Mouse (Mus musculus) forebrain, embryonic 16.5 days (tissue): ENCODE measurements at regions not wholly inside any gene's neighbourhood (a gene's known extent, or its start where the extent isn't known, plus 50 kb on each side); places are given as distances from the start of the nearest gene placed in this dataset.
A peak's percentile ranks its signal among the peaks of the same experiment; 100 is the strongest.

Experiments used
- ATAC-seq: fragments of 200-750 bp; cut with Nextera tagmentation; 2 replicates; pipeline ENCODE4 v1.8.0; 2017; ENCODE audit warnings: mild to moderate bottlenecking, moderate library complexity
- H3K27ac ChIP-seq: fragments of 300-500 bp; sonication (generic); 2 replicates; pipeline ENCODE4 v1.5.1; 2014; ENCODE audit warnings: low read length, control low read depth
- H3K27me3 ChIP-seq: fragments of 300-500 bp; sonication (generic); replicated peaks from 2 replicates; pipeline ENCODE4 v1.6.1; 2014; ENCODE audit warnings: low read length; ENCODE audit not compliant: control insufficient read depth, insufficient read depth
- H3K36me3 ChIP-seq: fragments of 300-500 bp; sonication (generic); 2 replicates; pipeline ENCODE4 v1.6.1; 2014; ENCODE audit not compliant: control insufficient read depth, insufficient read depth
- H3K4me1 ChIP-seq: fragments of 300-500 bp; sonication (generic); replicated peaks from 2 replicates; pipeline ENCODE4 v1.6.1; 2014; ENCODE audit warnings: low read length; ENCODE audit not compliant: control insufficient read depth, insufficient read depth
- H3K4me2 ChIP-seq: fragments of 300-500 bp; sonication (generic); 2 replicates; pipeline ENCODE4 v1.6.1; 2014; ENCODE audit warnings: mild to moderate bottlenecking, low read length, control low read depth
- H3K4me3 ChIP-seq: fragments of 300-500 bp; sonication (generic); replicated peaks from 2 replicates; pipeline ENCODE4 v1.5.1; 2014; ENCODE audit warnings: mild to moderate bottlenecking, low read length, control low read depth
- H3K9ac ChIP-seq: fragments of 300-500 bp; sonication (generic); replicated peaks from 2 replicates; pipeline ENCODE4 v1.6.1; 2014; ENCODE audit warnings: low read depth, low read length, control low read depth
- H3K9me3 ChIP-seq: fragments of 300-500 bp; sonication (generic); 2 replicates; pipeline ENCODE4 v1.6.1; 2016; ENCODE audit warnings: low read length; ENCODE audit not compliant: control insufficient read depth
- WGBS: fragments of 180-500 bp; shearing (Covaris S2); extraction: QIAGEN DNeasy Blood & Tissue Kit; methylation state at CpG from one replicate; pipeline ENCODE4 v1.1.7; 2014; 5-methylcytosine and 5-hydroxymethylcytosine counted together

GRCm38 (mm10) chr1:52324356-52324755 is 91.3 kb upstream of the Gls start:
- 91% methylated on average over 2 of the region's 2 CpGs for WGBS
- H3K9ac ChIP-seq: no peak overlapping the region

DNA sequence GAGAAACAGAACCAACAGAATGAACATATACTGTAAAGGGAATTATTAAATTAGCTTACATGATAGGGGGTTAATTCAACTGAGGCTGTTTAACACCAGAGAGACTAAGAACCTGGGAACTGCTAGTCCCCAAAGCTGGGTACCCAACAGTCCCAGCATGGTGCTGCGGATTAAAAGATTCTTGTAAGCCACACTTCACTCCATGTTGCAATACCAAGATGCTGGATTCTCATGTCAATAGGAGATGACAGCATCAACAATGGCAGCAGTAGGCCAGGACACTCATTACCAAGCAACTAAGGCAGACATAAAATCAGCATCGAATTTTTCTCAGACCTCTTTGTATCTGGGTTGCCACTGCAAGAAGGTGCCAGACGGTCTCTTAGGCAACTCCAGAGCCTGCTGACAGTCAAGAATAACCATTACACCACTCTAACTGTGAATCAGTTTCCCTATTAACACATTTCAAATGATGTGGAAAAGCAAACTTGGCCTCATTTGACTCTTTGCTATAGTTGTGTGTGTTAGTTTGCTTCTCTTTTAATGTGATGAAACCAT is 79.1 kb upstream of the Gls start:
- WGBS: 38% methylated on average over 3 of the region's 3 CpGs

More at GRCm38 (mm10) chr1:52324356-52324755, 91.3 kb upstream of the Gls start:
- H3K27ac ChIP-seq: no peak overlapping the region
- no peak overlapping the region for H3K4me2 ChIP-seq
- no peak overlapping the region for H3K4me3 ChIP-seq
- H3K4me1 ChIP-seq: no peaks in the 10 kb centered on the region
- H3K27me3 ChIP-seq: no peaks in the 10 kb centered on the region
- H3K36me3 ChIP-seq: no peaks in the 10 kb centered on the region
- no peak for ATAC-seq
- no peaks in the 10 kb centered on the region for H3K9me3 ChIP-seq

GRCm38 (mm10) chr1:52306892-52307291 is 73.9 kb upstream of the Gls start:
- Histone ChIP-seq H3K9ac (no peak overlapping the region), H3K9me3 (no peaks in the 10 kb centered on the region), H3K36me3 (no peaks in the 10 kb centered on the region), H3K4me2 (peak overlapping the region; percentile 12; the same call in 1 of the 2 replicates), H3K27ac (0 out of 2 replicates have a peak overlapping the region, but pooled peaks have one; percentile 10), H3K27me3 (no peaks in the 10 kb centered on the region), H3K4me1 (peaks cover 13% of the 10 kb centered on the region), H3K4me3 (no peak overlapping the region)
- ATAC-seq: peak; percentile 38; the same call in 1 of the 2 replicates
- 6% methylated on average over 6 of the region's 6 CpGs for WGBS

More for the DNA sequence above, 79.1 kb upstream of the Gls start:
- no peaks in the 10 kb centered on the region for H3K36me3 ChIP-seq
- no peak overlapping the region for H3K4me2 ChIP-seq
- peak; percentile 95 for ATAC-seq
- H3K9me3 ChIP-seq: no peaks in the 10 kb centered on the region
- no peak overlapping the region for H3K4me3 ChIP-seq
- H3K27me3 ChIP-seq: no peaks in the 10 kb centered on the region
- H3K4me1 ChIP-seq: peaks cover under 1% of the 10 kb centered on the region
- H3K9ac ChIP-seq: no peak overlapping the region
- H3K27ac ChIP-seq: no peak overlapping the region

GRCm38 (mm10) chr1:52305679-52306632 is 72.9 kb upstream of the Gls start:
- WGBS: 31% methylated on average over 18 of the region's 18 CpGs
- Histone ChIP-seq H3K4me1 (peaks cover 13% of the 10 kb centered on the region), H3K36me3 (no peaks in the 10 kb centered on the region), H3K27me3 (no peaks in the 10 kb centered on the region), H3K9me3 (no peaks in the 10 kb centered on the region), H3K27ac (peak overlapping the region; percentile 67), H3K4me3 (no peak overlapping the region), H3K9ac (peak overlapping the region; percentile 23; the same call in 1 of the 2 replicates), H3K4me2 (peak overlapping the region; percentile 22)
- ATAC-seq: peak; percentile 80

DNA sequence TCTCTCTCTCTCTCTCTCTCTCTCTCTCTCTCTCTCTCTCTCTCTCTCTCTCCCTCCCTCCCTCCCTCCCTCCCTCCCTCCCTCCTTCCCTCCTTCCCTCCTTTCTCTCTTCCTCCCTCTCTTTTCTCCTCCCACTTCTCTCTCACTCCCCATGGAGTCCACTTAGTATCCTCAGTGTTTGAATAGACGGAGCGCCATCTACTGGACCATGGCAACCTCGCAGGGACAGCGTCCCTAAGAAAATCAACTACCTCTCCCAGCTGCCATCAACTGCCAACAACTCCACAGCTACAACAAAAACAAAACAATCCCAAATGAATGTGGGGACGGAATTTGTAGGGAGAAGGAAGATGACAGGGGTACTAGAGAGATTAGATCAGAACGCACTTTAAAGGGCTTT is 69.5 kb upstream of the Gls start:
- WGBS: 6% methylated on average over 6 of the region's 6 CpGs
- no peaks in the 10 kb centered on the region for H3K9me3 ChIP-seq
- 0 out of 2 replicates have a peak, but pooled peaks have one; percentile 29 for ATAC-seq

GRCm38 (mm10) chr1:52301266-52301665 is 68.2 kb upstream of the Gls start:
- Histone ChIP-seq H3K4me1 (peaks cover 5% of the 10 kb centered on the region), H3K4me3 (no peak overlapping the region), H3K9ac (no peak overlapping the region), H3K27ac (no peak overlapping the region), H3K36me3 (no peaks in the 10 kb centered on the region), H3K27me3 (no peaks in the 10 kb centered on the region), H3K9me3 (no peaks in the 10 kb centered on the region), H3K4me2 (no peak overlapping the region)
- ATAC-seq: no peak
- WGBS: 61% methylated on average over 2 of the region's 2 CpGs

More for the DNA sequence above, 69.5 kb upstream of the Gls start:
- H3K4me2 ChIP-seq: no peak overlapping the region
- peaks cover 13% of the 10 kb centered on the region for H3K4me1 ChIP-seq
- no peaks in the 10 kb centered on the region for H3K36me3 ChIP-seq
- no peak overlapping the region for H3K9ac ChIP-seq
- H3K4me3 ChIP-seq: no peak overlapping the region
- H3K27ac ChIP-seq: no peak overlapping the region
- H3K27me3 ChIP-seq: no peaks in the 10 kb centered on the region

- no peak overlapping the region for H3K27ac ChIP-seq
- H3K4me2 ChIP-seq: no peak overlapping the region
- H3K36me3 ChIP-seq: no peaks in the 10 kb centered on the region
- no peaks in the 10 kb centered on the region for H3K9me3 ChIP-seq
- 73% methylated on average over 7 of the region's 7 CpGs for WGBS
- no peak overlapping the region for H3K4me3 ChIP-seq
- no peaks in the 10 kb centered on the region for H3K4me1 ChIP-seq
- no peaks in the 10 kb centered on the region for H3K27me3 ChIP-seq
- H3K9ac ChIP-seq: no peak overlapping the region
- ATAC-seq: peak; percentile 75
Measured at GRCm38 (mm10) chr1:52299559-52299958, 66.5 kb upstream of the Gls start.

GRCm38 (mm10) chr1:52298336-52298735 is 65.3 kb upstream of the Gls start:
- Histone ChIP-seq H3K4me1 (no peaks in the 10 kb centered on the region), H3K9ac (no peak overlapping the region), H3K9me3 (no peaks in the 10 kb centered on the region), H3K4me3 (no peak overlapping the region), H3K27ac (no peak overlapping the region), H3K36me3 (no peaks in the 10 kb centered on the region), H3K27me3 (no peaks in the 10 kb centered on the region), H3K4me2 (no peak overlapping the region)
- 87% methylated on average over 5 of the region's 5 CpGs for WGBS
- ATAC-seq: no peak

- WGBS: 82% methylated on average over 2 of the region's 2 CpGs
- H3K4me3 ChIP-seq: no peak overlapping the region
- no peak for ATAC-seq
Measured at GRCm38 (mm10) chr1:52296178-52296577, 63.1 kb upstream of the Gls start.

More at GRCm38 (mm10) chr1:52296178-52296577, 63.1 kb upstream of the Gls start:
- Histone ChIP-seq H3K9ac (no peak overlapping the region), H3K36me3 (no peaks in the 10 kb centered on the region), H3K27ac (no peak overlapping the region), H3K27me3 (no peaks in the 10 kb centered on the region), H3K4me2 (no peak overlapping the region), H3K9me3 (no peaks in the 10 kb centered on the region), H3K4me1 (no peaks in the 10 kb centered on the region)
